Mouse (Mus musculus) kidney, adult 2 months (tissue): ENCODE measurements at regions not wholly inside any gene's neighbourhood (a gene's known extent, or its start where the extent isn't known, plus 50 kb on each side); places are given as distances from the start of the nearest gene placed in this dataset.

ENCODE experiments used
- DNase-seq: peaks from one replicate; pipeline ENCODE4 v3.0.0; 2021
- H3K27ac ChIP-seq: fragments of 200-500 bp; 2 replicates; pipeline ENCODE4 v1.5.1; 2012; ENCODE audit warnings: low read depth, low read length, control low read depth, inconsistent platforms; ENCODE audit not compliant: insufficient read depth
- H3K27me3 ChIP-seq: fragments of 200-500 bp; replicated peaks from 2 replicates; pipeline ENCODE4 v1.6.1; 2012; ENCODE audit warnings: mild to moderate bottlenecking, moderate library complexity, low read length, inconsistent platforms; ENCODE audit not compliant: control insufficient read depth, insufficient read depth
- H3K36me3 ChIP-seq: fragments of 200-500 bp; 2 replicates; pipeline ENCODE4 v1.6.1; 2012; ENCODE audit warnings: mild to moderate bottlenecking, moderate library complexity, low read length, inconsistent platforms; ENCODE audit not compliant: control insufficient read depth, insufficient read depth
- H3K4me1 ChIP-seq: fragments of 200-500 bp; 2 replicates; pipeline ENCODE4 v1.6.1; 2011; ENCODE audit warnings: low read length; ENCODE audit not compliant: control insufficient read depth, insufficient read depth
- H3K4me3 ChIP-seq: fragments of 200-500 bp; 2 replicates; pipeline ENCODE4 v1.5.1; 2011; ENCODE audit warnings: mild to moderate bottlenecking, low read depth, low read length, control low read depth; ENCODE audit not compliant: insufficient read depth
- CTCF ChIP-seq: fragments of 200-500 bp; conservative IDR thresholded peaks from 2 replicates; pipeline ENCODE4 v1.5.1; 2011; ENCODE audit warnings: low read depth, mild to moderate bottlenecking, control low read depth, low read length, moderate library complexity, mixed read lengths; ENCODE audit not compliant: insufficient read depth, insufficient read length
- POLR2A ChIP-seq: fragments of 200-500 bp; IDR thresholded peaks from one replicate; pipeline ENCODE4 v1.6.1; 2011; ENCODE audit warnings: low read depth, low read length, control low read depth
- WGBS: fragments of 180-500 bp; shearing (Covaris S2); methylation state at CpG from one replicate; pipeline ENCODE4 v1.1.7; 2018; 5-methylcytosine and 5-hydroxymethylcytosine counted together

- H3K36me3 ChIP-seq, result no peaks in the 10 kb centered on the region
- 66% methylated on average over 4 of the region's 4 CpGs for WGBS
- H3K4me3 ChIP-seq, result no peak overlapping the region
- H3K27ac ChIP-seq, result no peak overlapping the region
- no peak for TF ChIP-seq POLR2A
- no peak for TF ChIP-seq CTCF
- H3K27me3 ChIP-seq, result no peaks in the 10 kb centered on the region
- no peak for DNase-seq
- H3K4me1 ChIP-seq, result no peaks in the 10 kb centered on the region
Measured at GRCm38 (mm10) chr11:111426715-111427114, 360.8 kb downstream of the Kcnj2 start.

GRCm38 (mm10) chr11:111442257-111442656, 376.3 kb downstream of the Kcnj2 start:
- H3K27me3 ChIP-seq, result no peaks in the 10 kb centered on the region; the same call in 1 of the 2 replicates
- no peak for DNase-seq
- no peaks in the 10 kb centered on the region for H3K36me3 ChIP-seq
- no peaks in the 10 kb centered on the region for H3K4me1 ChIP-seq
- no peak overlapping the region for H3K27ac ChIP-seq
- TF ChIP-seq CTCF (no peak), POLR2A (no peak)
- H3K4me3 ChIP-seq, result no peak overlapping the region

GRCm38 (mm10) chr11:111443381-111443780, 377.4 kb downstream of the Kcnj2 start:
- H3K27ac ChIP-seq, result no peak overlapping the region
- 75% methylated on average over 1 of the region's 1 CpGs for WGBS
- no peak for TF ChIP-seq CTCF
- TF ChIP-seq POLR2A, result no peak
- H3K4me3 ChIP-seq, result no peak overlapping the region
- DNase-seq, result no peak
- no peaks in the 10 kb centered on the region for H3K36me3 ChIP-seq
- H3K27me3 ChIP-seq, result no peaks in the 10 kb centered on the region; the same call in 1 of the 2 replicates
- H3K4me1 ChIP-seq, result no peaks in the 10 kb centered on the region

GRCm38 (mm10) chr11:111444791-111445190, 378.8 kb downstream of the Kcnj2 start:
- Histone ChIP-seq H3K27ac (no peak overlapping the region), H3K4me3 (no peak overlapping the region), H3K27me3 (no peaks in the 10 kb centered on the region; the same call in 1 of the 2 replicates), H3K4me1 (no peaks in the 10 kb centered on the region), H3K36me3 (no peaks in the 10 kb centered on the region)
- DNase-seq, result no peak
- 83% methylated on average over 4 of the region's 4 CpGs for WGBS
- TF ChIP-seq CTCF (no peak), POLR2A (no peak)

GRCm38 (mm10) chr11:111445764-111446163, 379.8 kb downstream of the Kcnj2 start:
- no peaks in the 10 kb centered on the region for H3K4me1 ChIP-seq
- H3K36me3 ChIP-seq, result no peaks in the 10 kb centered on the region
- 12% methylated on average over 4 of the region's 4 CpGs for WGBS
- no peak overlapping the region for H3K4me3 ChIP-seq
- H3K27me3 ChIP-seq, result no peaks in the 10 kb centered on the region; the same call in 1 of the 2 replicates
- DNase-seq, result peak; percentile 62
- H3K27ac ChIP-seq, result no peak overlapping the region
- no peak for TF ChIP-seq POLR2A
- TF ChIP-seq CTCF, result peak; percentile 40

- H3K27me3 ChIP-seq, result no peaks in the 10 kb centered on the region
- DNase-seq, result no peak
- WGBS, result 53% methylated on average over 3 of the region's 3 CpGs
- H3K4me3 ChIP-seq, result no peak overlapping the region
- no peaks in the 10 kb centered on the region for H3K36me3 ChIP-seq
- H3K27ac ChIP-seq, result no peak overlapping the region
- no peak for TF ChIP-seq POLR2A
- no peaks in the 10 kb centered on the region for H3K4me1 ChIP-seq
Measured at GRCm38 (mm10) chr11:111450811-111451494, 385.0 kb downstream of the Kcnj2 start.

- H3K27ac ChIP-seq, result no peak overlapping the region
- no peak for TF ChIP-seq POLR2A
- no peak for TF ChIP-seq CTCF
Measured at GRCm38 (mm10) chr11:111460046-111460445, 394.1 kb downstream of the Kcnj2 start.

GRCm38 (mm10) chr11:111484981-111485380, 419.0 kb downstream of the Kcnj2 start:
- no peaks in the 10 kb centered on the region for H3K27me3 ChIP-seq
- 75% methylated on average over 6 of the region's 6 CpGs for WGBS

More at GRCm38 (mm10) chr11:111460046-111460445, 394.1 kb downstream of the Kcnj2 start:
- Histone ChIP-seq H3K27me3 (no peaks in the 10 kb centered on the region; the same call in 1 of the 2 replicates), H3K4me3 (no peak overlapping the region), H3K36me3 (no peaks in the 10 kb centered on the region), H3K4me1 (no peaks in the 10 kb centered on the region)
- 84% methylated on average over 10 of the region's 10 CpGs for WGBS
- no peak for DNase-seq

More at GRCm38 (mm10) chr11:111484981-111485380, 419.0 kb downstream of the Kcnj2 start:
- Histone ChIP-seq H3K36me3 (no peaks in the 10 kb centered on the region), H3K4me3 (no peak overlapping the region), H3K4me1 (no peaks in the 10 kb centered on the region), H3K27ac (no peak overlapping the region)
- no peak for TF ChIP-seq CTCF
- no peak for TF ChIP-seq POLR2A
- no peak for DNase-seq
